Mouse (Mus musculus) bone marrow, adult 2 months (tissue): ENCODE results near the gene Iglon5. TPM values are rescaled to one million over a fixed set of nuclear protein-coding genes. Genes with fewer than 3 reads are reported as not detected.

ENCODE experiments used
- H3K27ac ChIP-seq: fragments of 200-500 bp; 2 replicates; pipeline ENCODE4 v1.5.1; 2012; ENCODE audit warnings: low read depth, mild to moderate bottlenecking, control low read depth, inconsistent platforms, low read length; ENCODE audit not compliant: control insufficient read depth, poor library complexity, insufficient read depth
- H3K4me1 ChIP-seq: fragments of 200-500 bp; 2 replicates; pipeline ENCODE4 v1.6.1; 2011; ENCODE audit warnings: low read length; ENCODE audit not compliant: control insufficient read depth, insufficient read depth
- H3K4me3 ChIP-seq: fragments of 200-500 bp; replicated peaks from 2 replicates; pipeline ENCODE3; 2011; ENCODE audit warnings: mild to moderate bottlenecking, low read depth, low read length, control low read depth; ENCODE audit not compliant: control insufficient read depth
- CTCF ChIP-seq: fragments of 200-500 bp; IDR thresholded peaks from 2 replicates; pipeline ENCODE4 v1.5.1; 2011; ENCODE audit warnings: low read length, control low read depth; ENCODE audit not compliant: control insufficient read depth, insufficient read depth
- POLR2A ChIP-seq: fragments of 200-500 bp; IDR thresholded peaks from 2 replicates; pipeline ENCODE4 v1.6.1; 2011; ENCODE audit warnings: low read depth, mild to moderate bottlenecking, control low read depth, low read length, borderline replicate concordance; ENCODE audit not compliant: control insufficient read depth
- WGBS: fragments of 180-500 bp; shearing (Covaris S2); methylation state at CpG from one replicate; pipeline ENCODE4 v1.1.7; 2018; 5-methylcytosine and 5-hydroxymethylcytosine counted together
- polyA plus RNA-seq: library from polyadenylated mRNA; stranded (reverse); fragments of >200 nt; gene quantifications from 2 replicates; pipeline ENCODE4 v1.2.4, GENCODE M21; 2011; ENCODE audit warnings: low replicate concordance; ENCODE audit not compliant: missing spikeins, insufficient read depth, insufficient read length

Iglon5 gene
- polyA plus RNA-seq, 1 experiment = not detected

GRCm38 (mm10) chr7:43429500-43429899, 60.4 kb downstream of the Iglon5 start:
- Histone ChIP-seq H3K4me3 (no peak overlapping the region), H3K27ac (no peak overlapping the region), H3K4me1 (no peaks in the 10 kb centered on the region)
- 52% methylated on average over 4 of the region's 4 CpGs for WGBS
- TF ChIP-seq POLR2A (no peak), CTCF (no peak)

DNA sequence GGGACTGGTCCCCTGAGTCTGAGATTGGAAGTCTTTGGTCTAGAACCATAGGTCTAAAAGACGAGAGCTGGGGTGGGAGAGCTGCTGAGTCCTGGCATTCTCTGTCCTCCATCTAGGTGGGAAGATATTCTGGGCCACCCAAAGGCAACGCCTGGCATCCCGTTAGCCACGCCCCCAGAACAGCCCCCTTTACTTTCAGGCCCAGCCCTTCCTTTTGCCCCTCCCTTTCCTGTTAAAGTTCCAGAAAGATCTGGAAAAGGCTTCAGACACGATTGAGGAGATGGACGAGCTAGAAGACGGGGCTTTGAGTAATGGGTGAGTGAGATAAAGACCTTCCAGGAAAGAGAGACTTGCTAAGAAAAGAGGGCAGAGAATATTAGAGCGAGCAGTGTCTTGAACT, 62.5 kb downstream of the Iglon5 start, which contains the start of gene Lim2:
Gene Lim2, plus strand, starts transcription at position 265 of the 400 bp plus-strand sequence.
- no peak for TF ChIP-seq CTCF
- TF ChIP-seq POLR2A = no peak
- H3K4me3 ChIP-seq = no peak within 1 kb of the TSS
- 60% methylated on average over 8 of the region's 8 CpGs for WGBS
- H3K27ac ChIP-seq = no peak within 1 kb of the TSS
- H3K4me1 ChIP-seq = no peaks in the 10 kb centered on the region; the same call in 1 of the 2 replicates

GRCm38 (mm10) chr7:43423991-43424625, 65.8 kb downstream of the Iglon5 start:
- Histone ChIP-seq H3K4me3 (no peak overlapping the region), H3K4me1 (no peaks in the 10 kb centered on the region; the same call in 1 of the 2 replicates), H3K27ac (no peak overlapping the region)
- TF ChIP-seq CTCF (no peak), POLR2A (no peak)
- WGBS = 41% methylated on average over 3 of the region's 3 CpGs

DNA sequence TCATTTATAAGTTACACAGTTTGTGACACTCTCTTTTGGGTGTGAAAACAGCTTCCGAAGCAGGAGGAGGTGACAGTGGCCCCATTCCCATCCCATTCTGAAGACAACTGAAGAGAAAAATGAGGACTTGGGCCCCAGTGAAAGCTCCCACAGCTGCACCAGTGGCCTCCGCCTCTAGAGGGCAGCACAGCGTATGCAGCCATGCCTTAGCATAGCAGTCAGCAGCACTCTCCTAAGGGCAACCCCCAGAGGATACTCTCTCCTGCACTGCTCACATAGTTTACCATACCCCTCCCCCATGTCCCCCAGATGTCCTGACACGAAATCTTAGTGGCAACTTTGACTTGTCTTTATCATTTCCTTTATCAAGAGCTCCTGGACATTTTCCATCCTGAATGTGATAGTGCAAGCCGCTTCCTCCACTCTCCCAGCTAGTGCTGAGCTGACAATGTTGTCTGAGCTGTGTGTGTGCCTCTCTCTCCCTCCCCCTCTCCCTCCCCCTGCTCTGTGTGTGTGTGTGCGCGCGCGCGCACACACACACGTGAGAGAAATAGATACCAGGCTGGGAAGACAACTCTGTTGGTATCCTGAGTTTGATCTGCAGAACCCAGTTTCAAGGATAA, 66.8 kb downstream of the Iglon5 start:
- TF ChIP-seq POLR2A (no peak), CTCF (peak; percentile 96)
- no peak overlapping the region for H3K4me3 ChIP-seq

More for the DNA sequence above, 66.8 kb downstream of the Iglon5 start:
- no peaks in the 10 kb centered on the region; the same call in 1 of the 2 replicates for H3K4me1 ChIP-seq
- WGBS = 22% methylated on average over 11 of the region's 11 CpGs
- no peak overlapping the region for H3K27ac ChIP-seq

Other genes with a start within 250 kb of the Iglon5 start
- 3.4 and 17.7 TPM in 2 replicates for gene Zfp715, start 176.8 kb downstream of the Iglon5 start, polyA plus RNA-seq
- 0.75 and 3.3 TPM in 2 replicates for gene Siglecf, start 138.7 kb downstream of the Iglon5 start, polyA plus RNA-seq
- gene Siglecg, start 81.9 kb downstream of the Iglon5 start, polyA plus RNA-seq = 33.1 and 73.3 TPM in 2 replicates
- gene Lim2, start 62.4 kb downstream of the Iglon5 start, polyA plus RNA-seq = 1.9 and 2.1 TPM in 2 replicates
- gene Nkg7, start 53.0 kb downstream of the Iglon5 start, polyA plus RNA-seq = 18.5 and 43.6 TPM in 2 replicates
- gene Cldnd2, start 49.3 kb downstream of the Iglon5 start, polyA plus RNA-seq = 2.0 and 4.7 TPM in 2 replicates
- 149 and 240 TPM in 2 replicates for gene Etfb, start 46.0 kb downstream of the Iglon5 start, polyA plus RNA-seq
- not detected in 2 replicates for gene Gm45233, start 45.9 kb downstream of the Iglon5 start, polyA plus RNA-seq
- gene Vsig10l, start 26.9 kb downstream of the Iglon5 start, polyA plus RNA-seq = 1.9 and 5.7 TPM in 2 replicates
- 0.85 TPM in 1 of 2 replicates, not detected in the other for gene 4931406B18Rik, start 15.9 kb upstream of the Iglon5 start, polyA plus RNA-seq
- gene Cd33, start 54.4 kb upstream of the Iglon5 start, polyA plus RNA-seq = 14.2 and 48.4 TPM in 2 replicates
- 1.3 and 2.9 TPM in 2 replicates for gene Zfp658, start 72.2 kb upstream of the Iglon5 start, polyA plus RNA-seq
- 1.7 TPM in 2 replicates for gene Zfp719, start 89.5 kb upstream of the Iglon5 start, polyA plus RNA-seq
- 1.6 TPM in 1 of 2 replicates, not detected in the other for gene Zfp819, start 117.1 kb upstream of the Iglon5 start, polyA plus RNA-seq
- not detected in 2 replicates for gene Ceacam18, start 144.6 kb upstream of the Iglon5 start, polyA plus RNA-seq
- 14.5 and 24.2 TPM in 2 replicates for gene Siglece, start 170.1 kb upstream of the Iglon5 start, polyA plus RNA-seq
- gene Ctu1, start 181.9 kb upstream of the Iglon5 start, polyA plus RNA-seq = 2.4 and 3.6 TPM in 2 replicates
- not detected in 2 replicates for gene Klk14, start 200.3 kb upstream of the Iglon5 start, polyA plus RNA-seq
- not detected in 2 replicates for gene Klk13, start 222.5 kb upstream of the Iglon5 start, polyA plus RNA-seq